Mouse (Mus musculus): ENCODE results near the gene Mab21l1. TPM values are rescaled to one million over a fixed set of nuclear protein-coding genes. Genes with fewer than 3 reads are reported as not detected.

Gene Mab21l1
- polyA plus RNA-seq, 1 experiment from 2014 or later: 167 TPM

GRCm38 (mm10) chr3:55789856-55790255 is 7.5 kb downstream of the Mab21l1 start:
- H3K9ac ChIP-seq: no peak overlapping the region

GRCm38 (mm10) chr3:55790609-55791008 is 8.3 kb downstream of the Mab21l1 start:
- Histone ChIP-seq H3K27me3 (peaks cover 1% of the 10 kb centered on the region; the same call in 1 of the 2 replicates), H3K36me3 (no peaks in the 10 kb centered on the region), H3K4me2 (no peak overlapping the region), H3K4me1 (replicated peaks) (peaks cover 31% of the 10 kb centered on the region), H3K27ac (0 out of 2 replicates have a peak overlapping the region, but pooled peaks have one; percentile 80), H3K9me3 (no peaks in the 10 kb centered on the region), H3K4me3 (no peak overlapping the region), H3K9ac (no peak overlapping the region)
- ATAC-seq (ENCODE audit: low FRiP score): no peak
- 87% methylated on average over 4 of the region's 4 CpGs for WGBS

More at GRCm38 (mm10) chr3:55789856-55790255, 7.5 kb downstream of the Mab21l1 start:
- ATAC-seq (ENCODE audit: low FRiP score): peak; percentile 22; the same call in 1 of the 2 replicates
- no peaks in the 10 kb centered on the region for H3K36me3 ChIP-seq
- 42% methylated on average over 2 of the region's 2 CpGs for WGBS
- H3K4me3 ChIP-seq: no peak overlapping the region
- peak overlapping the region; percentile 80 for H3K27ac ChIP-seq
- H3K4me2 ChIP-seq: no peak overlapping the region
- H3K27me3 ChIP-seq: peaks cover 3% of the 10 kb centered on the region; the same call in 1 of the 2 replicates
- H3K9me3 ChIP-seq: no peaks in the 10 kb centered on the region
- peaks cover 31% of the 10 kb centered on the region for H3K4me1 ChIP-seq (replicated peaks)

GRCm38 (mm10) chr3:55792251-55792650 is 9.9 kb downstream of the Mab21l1 start:
- H3K4me2 ChIP-seq: no peak overlapping the region
- no peak for ATAC-seq (ENCODE audit: low FRiP score)
- no peaks in the 10 kb centered on the region for H3K27me3 ChIP-seq
- H3K4me3 ChIP-seq: no peak overlapping the region
- H3K4me1 ChIP-seq (replicated peaks): peaks cover 30% of the 10 kb centered on the region
- no peak overlapping the region; the same call in 1 of the 2 replicates for H3K9ac ChIP-seq
- 0 out of 2 replicates have a peak overlapping the region, but pooled peaks have one; percentile 18 for H3K27ac ChIP-seq
- H3K36me3 ChIP-seq: no peaks in the 10 kb centered on the region; the same call in 1 of the 2 replicates
- H3K9me3 ChIP-seq: no peaks in the 10 kb centered on the region
- 77% methylated on average over 5 of the region's 5 CpGs for WGBS

GRCm38 (mm10) chr3:55793842-55794575 is 11.7 kb downstream of the Mab21l1 start:
- peaks cover 22% of the 10 kb centered on the region for H3K4me1 ChIP-seq (replicated peaks)
- H3K27me3 ChIP-seq: no peaks in the 10 kb centered on the region
- H3K27ac ChIP-seq: peak overlapping the region; percentile 35
- no peaks in the 10 kb centered on the region for H3K9me3 ChIP-seq
- WGBS: 63% methylated on average over 7 of the region's 7 CpGs
- H3K4me2 ChIP-seq: no peak overlapping the region
- no peak for ATAC-seq (ENCODE audit: low FRiP score)
- no peaks in the 10 kb centered on the region; the same call in 1 of the 2 replicates for H3K36me3 ChIP-seq
- H3K9ac ChIP-seq: no peak overlapping the region
- H3K4me3 ChIP-seq: no peak overlapping the region

- Histone ChIP-seq H3K27ac (0 out of 2 replicates have a peak overlapping the region, but pooled peaks have one; percentile 3), H3K9ac (no peak overlapping the region), H3K9me3 (no peaks in the 10 kb centered on the region), H3K4me1 (replicated peaks) (peaks cover 16% of the 10 kb centered on the region), H3K4me2 (no peak overlapping the region), H3K36me3 (no peaks in the 10 kb centered on the region; the same call in 1 of the 2 replicates), H3K4me3 (no peak overlapping the region), H3K27me3 (no peaks in the 10 kb centered on the region)
- 58% methylated on average over 2 of the region's 2 CpGs for WGBS
- no peak for ATAC-seq (ENCODE audit: low FRiP score)
These were observed 12.5 kb downstream of the Mab21l1 start for GRCm38 (mm10) chr3:55794768-55795167.

- no peak overlapping the region for H3K4me3 ChIP-seq
- H3K36me3 ChIP-seq: peaks cover 13% of the 10 kb centered on the region; the same call in 1 of the 2 replicates
- peaks cover 18% of the 10 kb centered on the region for H3K4me1 ChIP-seq (replicated peaks)
- WGBS: 56% methylated on average over 5 of the region's 5 CpGs
- peak overlapping the region; percentile 71 for H3K27ac ChIP-seq
- no peak overlapping the region for H3K4me2 ChIP-seq
- H3K27me3 ChIP-seq: no peaks in the 10 kb centered on the region
- ATAC-seq (ENCODE audit: low FRiP score): no peak
- no peaks in the 10 kb centered on the region for H3K9me3 ChIP-seq
- no peak overlapping the region for H3K9ac ChIP-seq
These were observed 32.8 kb downstream of the Mab21l1 start for GRCm38 (mm10) chr3:55814993-55815625.

GRCm38 (mm10) chr3:55816096-55816495 is 33.8 kb downstream of the Mab21l1 start:
- Histone ChIP-seq H3K27ac (no peak overlapping the region), H3K27me3 (no peaks in the 10 kb centered on the region), H3K4me2 (no peak overlapping the region), H3K4me3 (no peak overlapping the region), H3K36me3 (peaks cover 13% of the 10 kb centered on the region; the same call in 1 of the 2 replicates), H3K9me3 (no peaks in the 10 kb centered on the region), H3K9ac (no peak overlapping the region), H3K4me1 (replicated peaks) (peaks cover 18% of the 10 kb centered on the region)
- no peak for ATAC-seq (ENCODE audit: low FRiP score)
- 72% methylated on average over 5 of the region's 5 CpGs for WGBS

- 79% methylated on average over 6 of the region's 6 CpGs for WGBS
- ATAC-seq (ENCODE audit: low FRiP score): no peak
- peaks cover 18% of the 10 kb centered on the region for H3K4me1 ChIP-seq (replicated peaks)
- H3K4me2 ChIP-seq: no peak overlapping the region
- no peak overlapping the region for H3K9ac ChIP-seq
- H3K4me3 ChIP-seq: no peak overlapping the region
- H3K27ac ChIP-seq: no peak overlapping the region
- no peaks in the 10 kb centered on the region for H3K9me3 ChIP-seq
- H3K36me3 ChIP-seq: peaks cover 15% of the 10 kb centered on the region; the same call in 1 of the 2 replicates
- no peaks in the 10 kb centered on the region for H3K27me3 ChIP-seq
These were observed 34.5 kb downstream of the Mab21l1 start for GRCm38 (mm10) chr3:55816638-55817375.

- no peak overlapping the region for H3K9ac ChIP-seq
- H3K4me3 ChIP-seq: no peak overlapping the region
- 91% methylated on average over 2 of the region's 2 CpGs for WGBS
These were observed 35.8 kb downstream of the Mab21l1 start for GRCm38 (mm10) chr3:55818082-55818481.

GRCm38 (mm10) chr3:55819598-55819997 is 37.3 kb downstream of the Mab21l1 start:
- no peaks in the 10 kb centered on the region for H3K9me3 ChIP-seq
- H3K9ac ChIP-seq: no peak overlapping the region
- ATAC-seq (ENCODE audit: low FRiP score): no peak
- no peak overlapping the region for H3K27ac ChIP-seq
- H3K4me3 ChIP-seq: no peak overlapping the region
- H3K27me3 ChIP-seq: no peaks in the 10 kb centered on the region
- peaks cover 15% of the 10 kb centered on the region for H3K4me1 ChIP-seq (replicated peaks)
- H3K4me2 ChIP-seq: no peak overlapping the region
- H3K36me3 ChIP-seq: peaks cover 15% of the 10 kb centered on the region; the same call in 1 of the 2 replicates

More at GRCm38 (mm10) chr3:55818082-55818481, 35.8 kb downstream of the Mab21l1 start:
- Histone ChIP-seq H3K9me3 (no peaks in the 10 kb centered on the region), H3K27me3 (no peaks in the 10 kb centered on the region), H3K4me1 (replicated peaks) (peaks cover 13% of the 10 kb centered on the region), H3K4me2 (no peak overlapping the region), H3K36me3 (peaks cover 15% of the 10 kb centered on the region; the same call in 1 of the 2 replicates), H3K27ac (no peak overlapping the region)
- ATAC-seq (ENCODE audit: low FRiP score): no peak

- H3K27ac ChIP-seq: peak overlapping the region; percentile 74
- H3K4me3 ChIP-seq: no peak overlapping the region
- peak; percentile 58; the same call in 1 of the 2 replicates for ATAC-seq (ENCODE audit: low FRiP score)
- H3K4me1 ChIP-seq (replicated peaks): peaks cover 15% of the 10 kb centered on the region
- no peaks in the 10 kb centered on the region for H3K9me3 ChIP-seq
- no peaks in the 10 kb centered on the region for H3K27me3 ChIP-seq
- H3K9ac ChIP-seq: no peak overlapping the region
- H3K4me2 ChIP-seq: no peak overlapping the region
- peaks cover 2% of the 10 kb centered on the region; the same call in 1 of the 2 replicates for H3K36me3 ChIP-seq
- 45% methylated on average over 3 of the region's 3 CpGs for WGBS
These were observed 42.6 kb downstream of the Mab21l1 start for GRCm38 (mm10) chr3:55824864-55825263.
